Mouse (Mus musculus): ENCODE results near the gene Zbtb7b. TPM values are rescaled to one million over a fixed set of nuclear protein-coding genes. Genes with fewer than 3 reads are reported as not detected.

Zbtb7b gene
- polyA plus RNA-seq, 1 experiment from 2014 or later = 1.9 TPM

DNA sequence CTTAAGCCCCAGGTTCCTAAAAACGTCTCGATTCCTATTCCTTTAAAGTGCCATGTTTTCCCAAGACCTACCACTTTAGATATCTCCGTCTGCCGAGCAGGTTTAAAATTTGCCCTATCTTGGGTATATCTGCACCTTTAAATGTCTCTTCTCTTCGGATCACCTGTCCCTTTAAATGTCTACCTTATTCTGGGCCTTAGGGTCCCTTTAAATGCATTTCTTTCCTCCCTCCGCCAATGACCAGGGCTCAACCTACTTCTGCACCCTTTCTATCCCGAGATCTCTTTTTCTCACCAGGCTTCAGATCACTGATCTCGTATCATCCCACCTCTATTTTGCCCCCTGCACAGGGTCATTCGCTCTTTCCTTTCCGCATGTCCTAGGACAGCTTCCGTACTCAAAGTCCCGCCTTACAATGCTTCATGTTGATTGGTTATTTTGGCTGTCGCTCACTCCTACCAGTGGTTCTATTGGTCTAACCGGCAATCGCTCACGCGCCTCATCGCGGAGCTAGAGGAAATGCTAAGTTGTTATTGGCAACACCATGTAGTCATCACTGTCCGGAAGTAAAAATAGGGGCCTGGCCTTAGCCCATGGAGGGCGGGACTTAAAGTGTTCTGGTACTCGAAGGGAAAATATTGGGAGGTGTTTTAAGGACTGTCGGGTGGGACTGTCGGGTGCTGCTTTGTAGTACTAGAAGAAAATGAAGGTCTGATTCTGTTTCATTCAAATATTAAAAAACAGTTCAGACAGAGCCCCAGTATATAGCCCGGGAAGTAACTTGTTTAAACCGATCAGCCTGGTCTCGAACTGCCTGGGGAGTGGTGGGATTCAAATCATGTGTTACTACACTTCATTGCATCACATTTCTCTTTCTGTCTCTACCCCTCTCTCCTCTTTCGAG, 17.2 kb upstream of the Zbtb7b start, which contains the start of gene Flad1:
Flad1 (minus strand) TSS at position 381 of the 904 bp plus-strand sequence.
- H3K9me3 ChIP-seq = no peaks in the 10 kb centered on the region
- H3K27me3 ChIP-seq (ENCODE audit: insufficient read depth, poor library complexity, severe bottlenecking) = no peaks in the 10 kb centered on the region
- peaks cover 12% of the 10 kb centered on the region for H3K4me1 ChIP-seq
- 7% methylated on average over 28 of the region's 28 CpGs for WGBS
- peaks cover 58% of the 10 kb centered on the region for H3K36me3 ChIP-seq
- peak within 1 kb of the TSS; percentile 84 for H3K27ac ChIP-seq
- H3K4me3 ChIP-seq = peak within 1 kb of the TSS; percentile 68
- DNase-seq (ENCODE audit: low spot score) = peak; percentile 99

GRCm38 (mm10) chr3:89410864-89411263, 16.3 kb upstream of the Zbtb7b start:
- Histone ChIP-seq H3K9me3 (no peaks in the 10 kb centered on the region), H3K4me1 (peaks cover 7% of the 10 kb centered on the region), H3K27me3 (ENCODE audit: insufficient read depth, poor library complexity, severe bottlenecking) (no peaks in the 10 kb centered on the region), H3K27ac (peak overlapping the region; percentile 84), H3K4me3 (peak overlapping the region; percentile 68), H3K36me3 (peaks cover 54% of the 10 kb centered on the region)
- 72% methylated on average over 10 of the region's 10 CpGs for WGBS
- no peak for DNase-seq (ENCODE audit: low spot score)

- Histone ChIP-seq H3K27ac (no peak overlapping the region), H3K9me3 (no peaks in the 10 kb centered on the region), H3K27me3 (ENCODE audit: insufficient read depth, poor library complexity, severe bottlenecking) (no peaks in the 10 kb centered on the region), H3K4me1 (peaks cover 7% of the 10 kb centered on the region), H3K4me3 (no peak overlapping the region), H3K36me3 (peaks cover 51% of the 10 kb centered on the region)
- DNase-seq (ENCODE audit: low spot score) = no peak
- WGBS = 94% methylated on average over 3 of the region's 3 CpGs
These were observed 15.1 kb upstream of the Zbtb7b start for GRCm38 (mm10) chr3:89409701-89410100.

- DNase-seq (ENCODE audit: low spot score) = no peak
- H3K4me1 ChIP-seq = peaks cover 7% of the 10 kb centered on the region
- no peak overlapping the region for H3K27ac ChIP-seq
- H3K9me3 ChIP-seq = no peaks in the 10 kb centered on the region
- H3K36me3 ChIP-seq = peaks cover 52% of the 10 kb centered on the region
- 0 out of 2 replicates have a peak overlapping the region, but pooled peaks have one; percentile 12 for H3K4me3 ChIP-seq
- H3K27me3 ChIP-seq (ENCODE audit: insufficient read depth, poor library complexity, severe bottlenecking) = no peaks in the 10 kb centered on the region
- WGBS = 53% methylated on average over 16 of the region's 16 CpGs
These were observed 13.9 kb upstream of the Zbtb7b start for GRCm38 (mm10) chr3:89408448-89408847.

GRCm38 (mm10) chr3:89406887-89407286, 12.3 kb upstream of the Zbtb7b start:
- peaks cover 7% of the 10 kb centered on the region for H3K4me1 ChIP-seq
- H3K9me3 ChIP-seq = no peaks in the 10 kb centered on the region
- no peak overlapping the region for H3K4me3 ChIP-seq
- no peaks in the 10 kb centered on the region for H3K27me3 ChIP-seq (ENCODE audit: insufficient read depth, poor library complexity, severe bottlenecking)
- 91% methylated on average over 6 of the region's 6 CpGs for WGBS
- DNase-seq (ENCODE audit: low spot score) = no peak
- no peak overlapping the region for H3K27ac ChIP-seq
- peaks cover 61% of the 10 kb centered on the region for H3K36me3 ChIP-seq

DNA sequence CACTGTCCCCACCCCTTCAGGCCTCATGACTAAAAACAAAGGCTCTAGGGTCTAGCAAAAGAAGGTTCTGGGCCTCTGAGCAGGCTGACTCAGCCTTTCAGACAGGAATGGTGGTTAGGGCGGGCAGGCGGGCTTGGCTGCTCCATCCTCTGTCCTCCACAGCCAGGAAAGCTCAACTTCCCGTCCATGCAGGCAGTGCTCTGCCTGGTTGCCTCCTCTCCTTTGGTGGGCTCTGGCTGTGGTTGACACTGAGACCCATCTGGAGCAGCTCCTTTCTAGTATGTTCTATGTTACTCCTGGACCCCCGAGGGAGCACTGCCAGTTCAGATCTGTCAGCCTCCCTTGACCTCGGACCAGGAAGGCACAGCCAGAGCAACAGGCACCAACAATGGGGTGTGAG, 8.1 kb upstream of the Zbtb7b start, which contains the start of gene Lenep:
Lenep (minus strand) TSS at position 101 of the 400 bp plus-strand sequence.
- no peak within 1 kb of the TSS for H3K27ac ChIP-seq
- WGBS = 76% methylated on average over 5 of the region's 5 CpGs
- peaks cover 65% of the 10 kb centered on the region for H3K36me3 ChIP-seq
- H3K9me3 ChIP-seq = no peaks in the 10 kb centered on the region
- no peak for DNase-seq (ENCODE audit: low spot score)
- H3K27me3 ChIP-seq (ENCODE audit: insufficient read depth, poor library complexity, severe bottlenecking) = no peaks in the 10 kb centered on the region
- no peaks in the 10 kb centered on the region for H3K4me1 ChIP-seq
- H3K4me3 ChIP-seq = no peak within 1 kb of the TSS

DNA sequence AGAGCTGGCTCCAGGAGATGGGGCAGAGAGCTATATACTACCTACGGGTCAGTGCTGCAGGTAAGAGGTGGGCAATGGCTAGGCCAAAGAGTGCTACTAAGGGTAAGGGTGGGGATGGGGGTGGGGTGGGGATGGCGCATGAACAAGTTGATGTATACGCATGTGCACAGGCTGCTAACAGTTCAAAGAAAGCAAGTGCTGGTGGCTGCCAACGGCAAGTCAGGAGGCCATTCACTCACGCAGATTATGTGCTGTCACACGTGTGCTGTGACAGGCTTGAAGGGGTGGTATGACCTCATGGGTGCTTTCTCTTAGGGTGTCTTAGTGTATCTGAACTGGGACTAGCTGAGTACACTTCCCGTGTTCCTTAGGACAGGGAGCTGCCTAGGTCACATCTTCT, 6.8 kb upstream of the Zbtb7b start:
- H3K9me3 ChIP-seq = no peaks in the 10 kb centered on the region
- no peak overlapping the region for H3K4me3 ChIP-seq
- 94% methylated on average over 7 of the region's 7 CpGs for WGBS
- DNase-seq (ENCODE audit: low spot score) = no peak
- no peaks in the 10 kb centered on the region for H3K27me3 ChIP-seq (ENCODE audit: insufficient read depth, poor library complexity, severe bottlenecking)
- H3K36me3 ChIP-seq = peaks cover 56% of the 10 kb centered on the region
- no peak overlapping the region for H3K27ac ChIP-seq
- H3K4me1 ChIP-seq = peaks cover 7% of the 10 kb centered on the region

DNA sequence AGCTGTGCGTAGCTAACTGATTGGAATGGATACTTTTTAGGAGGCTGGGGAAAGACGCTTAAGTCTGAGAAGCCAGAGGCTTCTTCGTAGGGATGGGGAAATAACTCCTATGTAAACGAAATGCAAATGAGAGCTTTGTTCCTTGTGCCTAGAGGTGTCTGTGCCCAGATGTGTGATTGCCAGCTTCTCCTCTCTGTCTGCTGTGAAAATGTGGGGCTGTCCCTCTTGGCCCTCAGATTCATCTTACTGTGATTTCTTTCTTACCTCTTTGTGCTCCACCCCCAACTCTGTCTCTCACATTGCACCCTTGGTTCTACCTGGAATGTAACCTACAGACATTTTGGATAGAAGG, 2.1 kb upstream of the Zbtb7b start:
- Histone ChIP-seq H3K36me3 (peaks cover 15% of the 10 kb centered on the region), H3K4me1 (peaks cover 52% of the 10 kb centered on the region), H3K4me3 (peak overlapping the region; percentile 79), H3K27me3 (ENCODE audit: insufficient read depth, poor library complexity, severe bottlenecking) (no peaks in the 10 kb centered on the region; the same call in 1 of the 2 replicates), H3K27ac (peak overlapping the region; percentile 93), H3K9me3 (no peaks in the 10 kb centered on the region)
- DNase-seq (ENCODE audit: low spot score) = no peak
- WGBS = 0% methylated on average over 4 of the region's 4 CpGs

GRCm38 (mm10) chr3:89395806-89396653, 1.5 kb upstream of the Zbtb7b start:
- Histone ChIP-seq H3K4me3 (peak overlapping the region; percentile 79), H3K36me3 (peaks cover 9% of the 10 kb centered on the region; the same call in 1 of the 2 replicates), H3K4me1 (peaks cover 58% of the 10 kb centered on the region), H3K27me3 (ENCODE audit: insufficient read depth, poor library complexity, severe bottlenecking) (no peaks in the 10 kb centered on the region; the same call in 1 of the 2 replicates), H3K9me3 (no peaks in the 10 kb centered on the region), H3K27ac (peak overlapping the region; percentile 93)
- under 1% methylated on average over 43 of the region's 44 CpGs for WGBS
- DNase-seq (ENCODE audit: low spot score) = peak; percentile 91

DNA sequence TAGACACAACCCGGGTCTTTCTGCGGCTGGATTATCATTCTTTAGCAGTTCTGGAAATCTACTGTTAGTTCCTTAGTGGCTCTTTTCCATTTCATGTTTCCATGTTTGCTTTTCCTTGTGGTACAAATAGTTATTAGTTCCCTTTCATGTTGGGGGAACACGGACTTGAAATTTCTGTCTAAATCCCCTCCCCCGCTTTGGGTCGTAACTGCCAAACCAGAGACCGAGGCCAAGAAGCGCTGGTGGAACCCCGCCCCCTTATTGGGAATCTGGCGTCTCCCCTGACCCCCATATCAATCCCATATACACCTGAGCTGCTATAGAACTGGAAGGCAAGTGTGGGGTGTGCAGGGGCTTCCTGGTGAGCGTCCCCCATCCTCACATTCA, 836 bp upstream of the Zbtb7b start:
- Histone ChIP-seq H3K4me1 (peaks cover 64% of the 10 kb centered on the region), H3K27ac (peak overlapping the region; percentile 93), H3K36me3 (peaks cover 8% of the 10 kb centered on the region; the same call in 1 of the 2 replicates), H3K27me3 (ENCODE audit: insufficient read depth, poor library complexity, severe bottlenecking) (peaks cover 5% of the 10 kb centered on the region; the same call in 1 of the 2 replicates), H3K9me3 (no peaks in the 10 kb centered on the region), H3K4me3 (peak overlapping the region; percentile 79)
- WGBS = 2% methylated on average over 10 of the region's 10 CpGs
- no peak for DNase-seq (ENCODE audit: low spot score)

GRCm38 (mm10) chr3:89394894-89395256, 299 bp upstream of the Zbtb7b start:
- Histone ChIP-seq H3K36me3 (peaks cover 6% of the 10 kb centered on the region; the same call in 1 of the 2 replicates), H3K27me3 (ENCODE audit: insufficient read depth, poor library complexity, severe bottlenecking) (peaks cover 5% of the 10 kb centered on the region; the same call in 1 of the 2 replicates), H3K4me1 (peaks cover 70% of the 10 kb centered on the region), H3K27ac (peak overlapping the region; percentile 93), H3K4me3 (peak overlapping the region; percentile 79), H3K9me3 (no peaks in the 10 kb centered on the region)
- under 1% methylated on average over 10 of the region's 12 CpGs for WGBS
- peak; percentile 94 for DNase-seq (ENCODE audit: low spot score)

DNA sequence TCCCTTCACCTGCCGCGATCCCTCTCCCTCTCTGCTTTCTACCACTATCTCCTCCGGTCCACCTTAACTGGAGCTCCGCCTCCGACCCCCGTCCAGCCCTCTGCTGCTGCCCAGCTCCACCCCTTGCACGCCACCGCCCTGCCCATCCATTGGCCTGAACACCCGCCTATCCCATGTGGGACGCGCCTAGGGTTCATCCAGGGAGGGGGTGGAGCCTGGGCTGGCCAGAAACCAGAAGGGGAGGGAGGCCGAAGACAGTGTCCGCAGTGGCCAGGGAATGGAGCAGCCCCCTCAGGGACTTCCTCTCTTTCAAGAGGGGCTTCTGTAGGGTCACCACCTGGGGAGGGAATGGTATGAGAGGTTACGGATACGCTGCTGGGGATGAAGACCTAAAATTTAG, 971 bp downstream of the Zbtb7b start:
- Histone ChIP-seq H3K36me3 (no peaks in the 10 kb centered on the region), H3K4me1 (peaks cover 78% of the 10 kb centered on the region), H3K27me3 (ENCODE audit: insufficient read depth, poor library complexity, severe bottlenecking) (peaks cover 5% of the 10 kb centered on the region; the same call in 1 of the 2 replicates), H3K9me3 (no peaks in the 10 kb centered on the region), H3K4me3 (peak overlapping the region; percentile 79), H3K27ac (peak overlapping the region; percentile 93)
- peak; percentile 99 for DNase-seq (ENCODE audit: low spot score)
- WGBS = 0% methylated on average over 15 of the region's 15 CpGs
